Mouse (Mus musculus) brown adipose tissue, adult 24 weeks (tissue): ENCODE measurements around the gene Plac9b. TPM values are rescaled to one million over a fixed set of nuclear protein-coding genes. Genes with fewer than 3 reads are reported as not detected.
"Not testable (repeated sequence)": the region's sequence is repeated elsewhere in the genome, so short reads cannot be mapped to it uniquely, and the experiment has no call there.

Experiments used
- H3K27ac ChIP-seq: fragments of 200-500 bp; replicated peaks from 2 replicates; pipeline ENCODE4 v1.5.1; 2012; ENCODE audit warnings: low read depth, mild to moderate bottlenecking, low read length
- H3K4me1 ChIP-seq: fragments of 200-500 bp; 2 replicates; pipeline ENCODE4 v1.6.1; 2012; ENCODE audit warnings: low read length, mixed read lengths; ENCODE audit not compliant: control insufficient read depth, insufficient read depth, insufficient read length
- H3K4me3 ChIP-seq: fragments of 200-500 bp; 2 replicates; pipeline ENCODE4 v1.5.1; 2012; ENCODE audit warnings: low read depth, mild to moderate bottlenecking, low read length, moderate library complexity; ENCODE audit not compliant: insufficient read depth
- polyA plus RNA-seq: library from polyadenylated mRNA; stranded (reverse); fragments of >200 nt; gene quantifications from 2 replicates; pipeline ENCODE4 v1.2.4, GENCODE M21; 2012; ENCODE audit not compliant: missing spikeins, insufficient read depth, insufficient read length

The Plac9b gene
- 81.7 and 83.1 TPM in 2 replicates for polyA plus RNA-seq

DNA sequence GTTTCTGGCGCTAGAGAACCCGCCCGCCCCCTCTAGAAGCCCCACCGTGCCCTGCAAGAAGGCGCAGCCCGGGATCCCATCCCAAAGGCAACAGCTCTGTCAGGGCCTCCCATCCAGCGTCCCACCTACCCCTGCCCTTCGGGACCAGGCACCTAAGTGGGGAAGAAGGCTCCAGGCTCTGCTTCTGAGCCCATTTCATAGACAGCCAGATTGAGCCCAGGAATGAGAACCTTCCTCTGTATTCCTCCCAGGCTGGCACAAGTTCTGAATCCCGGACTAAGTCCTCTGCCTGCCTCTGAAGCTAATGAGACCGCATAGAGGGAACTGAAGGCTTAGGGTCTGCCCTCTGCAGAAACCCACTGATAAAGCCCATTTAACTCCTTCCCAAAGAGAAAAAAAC, at the start of gene Plac9b:
TSS of gene Plac9b (minus strand) at position 101 of the 400 bp plus-strand sequence.
- not testable (repeated sequence) for H3K27ac ChIP-seq, H3K4me1 ChIP-seq, H3K4me3 ChIP-seq

DNA sequence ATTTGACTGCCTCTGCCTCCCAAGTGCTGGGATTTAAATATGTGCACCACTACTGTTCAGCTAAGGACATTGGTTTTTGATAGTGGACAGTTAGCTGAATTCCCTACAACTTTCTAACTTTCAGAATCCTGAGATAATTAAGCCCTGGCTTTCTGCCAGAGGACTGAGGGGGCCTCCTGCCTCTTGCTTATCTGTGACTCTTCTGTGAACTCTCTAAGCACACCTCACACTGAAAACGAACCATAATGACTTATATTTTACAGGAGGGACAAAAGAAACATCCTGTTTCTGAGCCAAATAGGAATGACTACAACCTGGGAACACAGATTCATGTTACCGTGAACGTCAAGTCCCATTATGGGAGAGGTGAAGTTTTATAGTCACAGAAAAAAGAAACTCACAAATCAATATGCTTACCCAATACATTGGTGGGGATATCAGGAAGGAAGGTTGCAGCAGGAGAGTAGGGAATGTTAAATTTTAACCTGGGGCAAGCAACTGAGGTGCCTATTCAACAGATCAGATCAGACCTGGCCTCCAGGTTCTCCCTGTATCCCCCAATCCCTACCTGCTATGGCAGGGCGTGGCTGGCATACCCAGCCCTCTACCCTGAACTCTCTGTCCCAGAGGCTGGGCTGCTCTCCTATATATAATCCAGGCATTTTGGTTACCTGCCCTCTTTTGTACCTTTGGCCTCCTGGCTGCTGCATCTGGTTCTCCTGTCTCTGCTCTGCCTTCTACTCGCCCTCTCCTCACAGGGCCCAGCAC, 34.1 kb upstream of the Plac9b start:
- not testable (repeated sequence) for H3K27ac ChIP-seq, H3K4me3 ChIP-seq, H3K4me1 ChIP-seq

- H3K4me3 ChIP-seq, H3K27ac ChIP-seq, H3K4me1 ChIP-seq: not testable (repeated sequence)
These were observed 24.6 kb upstream of the Plac9b start, which contains the start of gene Tmem254b for GRCm38 (mm10) chr14:26206926-26207247. Gene Tmem254b (minus strand): TSS chr14:26207041.

GRCm38 (mm10) chr14:26206197-26206925, 24.1 kb upstream of the Plac9b start:
- not testable (repeated sequence) for H3K4me1 ChIP-seq, H3K27ac ChIP-seq, H3K4me3 ChIP-seq

- not testable (repeated sequence) for H3K4me3 ChIP-seq, H3K4me1 ChIP-seq, H3K27ac ChIP-seq
These were observed 15.6 kb upstream of the Plac9b start for GRCm38 (mm10) chr14:26197851-26198250.

DNA sequence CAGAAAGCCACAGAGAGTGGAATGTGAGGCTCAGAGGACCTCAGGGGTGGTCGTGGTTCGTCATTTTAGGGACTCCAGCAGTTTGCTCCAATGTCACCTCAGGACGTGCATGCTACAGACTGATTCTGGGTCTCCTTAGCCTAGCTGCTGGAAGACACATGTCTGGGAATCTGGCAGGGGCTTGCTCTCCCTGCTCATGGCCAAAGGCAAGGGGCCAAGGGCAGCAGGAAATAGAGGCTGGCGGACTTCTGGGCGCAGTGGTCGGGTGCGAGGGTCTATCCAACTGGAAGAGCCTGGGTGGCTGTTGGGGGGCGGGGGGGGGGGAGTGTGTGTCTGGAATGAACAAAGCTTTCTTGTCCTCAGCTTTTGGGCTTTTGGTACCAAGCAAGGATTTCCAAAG, 6.1 kb upstream of the Plac9b start:
- H3K4me1 ChIP-seq, H3K4me3 ChIP-seq: not testable (repeated sequence)

GRCm38 (mm10) chr14:26186638-26187037, 4.4 kb upstream of the Plac9b start:
- H3K4me3 ChIP-seq, H3K4me1 ChIP-seq, H3K27ac ChIP-seq: not testable (repeated sequence)

More for the DNA sequence above, 6.1 kb upstream of the Plac9b start:
- not testable (repeated sequence) for H3K27ac ChIP-seq

DNA sequence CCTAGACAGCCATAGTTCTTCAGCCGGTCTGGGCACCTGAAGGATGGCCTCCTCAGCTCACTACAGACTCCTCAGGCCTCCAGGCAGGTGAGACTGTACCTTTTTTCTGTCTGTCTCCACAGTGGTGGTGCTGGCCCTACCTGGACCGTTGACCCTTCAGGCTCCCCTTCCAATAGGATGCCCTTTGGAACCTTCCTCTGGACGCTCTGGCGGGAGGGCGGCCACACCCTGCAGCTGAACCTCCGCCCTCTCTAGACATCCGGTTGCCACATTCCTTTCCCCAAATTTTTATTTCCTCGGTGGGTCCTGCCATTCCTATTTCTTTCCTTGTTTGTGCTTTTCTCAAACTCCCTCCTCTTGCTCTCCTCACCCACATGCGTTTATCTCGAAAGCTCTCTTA, 620 bp downstream of the Plac9b start:
- H3K4me3 ChIP-seq, H3K4me1 ChIP-seq, H3K27ac ChIP-seq: not testable (repeated sequence)

DNA sequence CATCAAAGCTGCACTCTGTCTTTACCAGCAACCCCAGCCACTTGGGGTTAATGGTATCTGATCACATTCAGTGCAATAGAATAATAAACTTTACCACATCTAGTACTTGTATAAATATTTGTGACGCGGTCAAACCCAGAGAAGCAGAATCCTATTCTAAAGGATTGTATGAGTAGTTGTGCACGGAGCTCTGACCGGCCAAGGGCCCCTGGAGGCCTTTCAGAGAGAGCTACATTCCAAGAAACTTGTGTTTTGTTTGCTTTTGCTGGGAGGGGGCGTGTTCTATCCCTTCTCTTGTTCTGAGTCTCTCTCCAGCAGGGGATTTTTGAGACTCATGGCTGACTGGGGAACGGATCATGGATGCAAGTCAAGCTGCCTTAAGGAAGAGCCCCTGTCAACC, 7.3 kb downstream of the Plac9b start:
- not testable (repeated sequence) for H3K27ac ChIP-seq, H3K4me3 ChIP-seq, H3K4me1 ChIP-seq

DNA sequence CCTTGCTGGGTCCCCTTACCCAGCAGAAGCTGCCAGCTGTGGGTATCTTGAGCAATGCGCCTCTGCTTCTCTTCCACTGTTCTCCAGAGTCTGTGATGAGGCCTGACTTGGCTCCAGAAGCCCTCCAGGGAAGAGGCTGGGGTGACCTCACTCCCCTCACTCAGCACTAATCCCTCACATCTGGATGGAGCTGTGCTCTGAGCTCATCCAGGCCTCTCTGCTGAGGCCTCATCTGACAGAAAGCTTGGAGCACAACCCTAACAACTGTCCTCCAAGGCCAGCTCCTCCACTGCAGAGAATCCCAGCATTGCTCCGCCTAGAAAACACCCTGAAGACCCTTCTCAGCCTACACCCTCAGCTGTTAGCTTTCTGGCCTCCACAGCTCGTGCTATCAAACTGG, 8.3 kb downstream of the Plac9b start:
- H3K4me3 ChIP-seq, H3K4me1 ChIP-seq, H3K27ac ChIP-seq: not testable (repeated sequence)

- H3K4me1 ChIP-seq, H3K4me3 ChIP-seq: not testable (repeated sequence)
These were observed 17.0 kb downstream of the Plac9b start for GRCm38 (mm10) chr14:26165266-26165665.

GRCm38 (mm10) chr14:26162423-26162822, 19.9 kb downstream of the Plac9b start:
- H3K27ac ChIP-seq, H3K4me1 ChIP-seq, H3K4me3 ChIP-seq: not testable (repeated sequence)

More at GRCm38 (mm10) chr14:26165266-26165665, 17.0 kb downstream of the Plac9b start:
- not testable (repeated sequence) for H3K27ac ChIP-seq

- H3K4me1 ChIP-seq, H3K4me3 ChIP-seq, H3K27ac ChIP-seq: not testable (repeated sequence)
These were observed 21.1 kb downstream of the Plac9b start for GRCm38 (mm10) chr14:26161156-26161555.

DNA sequence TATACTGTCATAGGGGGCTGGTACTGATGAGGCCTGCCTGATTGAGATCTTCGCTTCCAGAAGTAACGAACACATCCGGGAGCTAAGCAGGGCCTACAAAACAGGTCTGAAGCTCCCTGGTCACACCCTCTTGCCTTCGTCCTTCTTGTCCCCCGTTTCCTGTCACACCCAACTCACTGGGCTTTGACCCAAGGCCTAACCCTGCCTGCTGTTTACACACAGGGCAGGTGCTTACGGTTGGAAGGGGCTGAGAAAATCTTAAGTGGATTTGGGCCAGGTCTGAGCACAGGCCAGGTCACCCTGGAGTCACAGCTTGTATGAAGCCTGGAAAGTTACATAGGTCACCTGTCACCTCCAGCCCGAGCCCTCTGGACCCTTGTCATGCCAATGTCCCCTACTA, 26.2 kb downstream of the Plac9b start:
- not testable (repeated sequence) for H3K4me1 ChIP-seq, H3K27ac ChIP-seq, H3K4me3 ChIP-seq

DNA sequence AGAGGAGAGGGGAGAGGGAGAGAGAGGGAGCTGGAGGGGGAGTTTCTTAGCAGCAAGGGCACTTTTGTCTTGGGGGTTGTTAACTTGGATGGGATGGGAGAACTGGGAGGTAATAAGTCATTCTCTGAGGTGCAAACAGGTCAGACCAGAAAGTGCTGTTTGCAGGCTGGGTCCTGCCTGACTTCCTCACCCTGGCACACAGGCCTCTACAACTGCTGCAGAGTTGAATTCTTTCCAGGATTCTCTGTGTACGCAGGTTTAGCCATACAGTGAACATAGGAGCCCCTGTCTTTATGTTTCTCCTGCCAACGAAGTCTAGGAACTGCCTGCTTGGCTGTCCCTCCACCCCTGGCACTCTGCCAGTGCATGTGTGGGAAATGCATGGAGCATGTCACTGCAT, 35.2 kb downstream of the Plac9b start:
- H3K27ac ChIP-seq, H3K4me3 ChIP-seq, H3K4me1 ChIP-seq: not testable (repeated sequence)

DNA sequence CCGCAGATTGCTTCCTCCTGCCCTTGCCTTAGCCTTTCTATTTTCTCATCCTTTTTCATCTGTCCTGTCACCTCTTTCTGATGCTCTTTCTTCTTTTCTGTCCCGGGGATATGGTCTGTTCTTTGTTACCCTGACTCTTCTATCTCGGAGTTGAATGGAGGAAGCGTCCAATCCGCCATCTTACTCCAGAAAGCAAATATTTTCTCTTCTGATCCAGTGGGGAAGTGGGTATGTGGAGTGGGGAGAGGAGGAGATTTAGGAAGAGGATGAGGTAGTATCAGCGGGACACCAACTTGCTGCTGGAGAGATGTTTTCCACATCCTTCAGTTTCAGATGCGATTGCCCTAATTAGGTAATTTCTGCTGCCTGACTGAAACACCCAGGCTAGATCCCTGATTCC, 63.2 kb downstream of the Plac9b start:
- not testable (repeated sequence) for H3K4me3 ChIP-seq, H3K27ac ChIP-seq

More for the DNA sequence above, 63.2 kb downstream of the Plac9b start:
- not testable (repeated sequence) for H3K4me1 ChIP-seq
